Mouse (Mus musculus): ENCODE data around the gene Smim27. TPM values are rescaled to one million over a fixed set of nuclear protein-coding genes. Genes with fewer than 3 reads are reported as not detected.
A peak's percentile ranks its signal among the peaks of the same experiment; 100 is the strongest.

The Smim27 gene
- polyA plus RNA-seq, 2 experiments: 10.5 to 42.7 TPM

DNA sequence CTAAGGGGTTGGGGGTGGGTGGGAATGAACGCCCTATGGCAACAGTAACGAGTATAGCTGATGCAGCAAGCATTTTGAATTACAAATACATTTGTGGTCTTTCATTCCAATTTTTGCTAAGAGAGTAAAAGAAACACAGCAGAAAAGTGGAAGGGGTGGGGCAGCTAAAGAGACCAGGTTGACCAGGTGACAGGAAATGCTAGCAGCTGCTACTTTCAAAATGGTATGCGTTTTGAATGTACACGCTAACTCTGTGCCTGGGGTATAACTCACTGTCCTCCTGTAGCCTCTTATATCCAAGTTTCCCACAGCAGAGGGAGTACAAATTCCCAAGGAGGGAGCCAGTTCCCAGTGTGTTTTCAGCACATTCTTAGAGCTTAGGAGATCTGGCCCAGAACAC is 32.5 kb upstream of the Smim27 start:
- ATAC-seq (ENCODE audit: low FRiP score, low read depth) (no peak), DNase-seq (ENCODE audit: low spot score) (no peak)
- Histone ChIP-seq H3K9me3 (ENCODE audit: control insufficient read depth, low read length) (no peaks in the 10 kb centered on the region), H3K9ac (ENCODE audit: low read depth, low read length, severe bottlenecking) (no peak overlapping the region), H3K4me2 (replicated peaks; ENCODE audit: low read depth, low read length, severe bottlenecking) (no peak overlapping the region), H3K4me1 (ENCODE audit: control insufficient read depth, insufficient read depth, low read length) (no peaks in the 10 kb centered on the region; the same call in 1 of the 2 replicates), H3K27ac (replicated peaks; ENCODE audit: low read depth, low read length) (no peak overlapping the region), H3K4me3 (replicated peaks; ENCODE audit: low read length) (no peak overlapping the region), H3K36me3 (ENCODE audit: control insufficient read depth, insufficient read depth, low read length) (no peaks in the 10 kb centered on the region; the same call in 1 of the 2 replicates), H3K27me3 (ENCODE audit: control insufficient read depth, insufficient read depth, low read length) (no peaks in the 10 kb centered on the region)
- 79% methylated on average over 4 of the region's 4 CpGs for WGBS
- no peak for TF ChIP-seq POLR2A (IDR thresholded peaks at IDR 0.05; ENCODE audit: borderline replicate concordance, extremely low read depth, insufficient read depth, insufficient read length)

DNA sequence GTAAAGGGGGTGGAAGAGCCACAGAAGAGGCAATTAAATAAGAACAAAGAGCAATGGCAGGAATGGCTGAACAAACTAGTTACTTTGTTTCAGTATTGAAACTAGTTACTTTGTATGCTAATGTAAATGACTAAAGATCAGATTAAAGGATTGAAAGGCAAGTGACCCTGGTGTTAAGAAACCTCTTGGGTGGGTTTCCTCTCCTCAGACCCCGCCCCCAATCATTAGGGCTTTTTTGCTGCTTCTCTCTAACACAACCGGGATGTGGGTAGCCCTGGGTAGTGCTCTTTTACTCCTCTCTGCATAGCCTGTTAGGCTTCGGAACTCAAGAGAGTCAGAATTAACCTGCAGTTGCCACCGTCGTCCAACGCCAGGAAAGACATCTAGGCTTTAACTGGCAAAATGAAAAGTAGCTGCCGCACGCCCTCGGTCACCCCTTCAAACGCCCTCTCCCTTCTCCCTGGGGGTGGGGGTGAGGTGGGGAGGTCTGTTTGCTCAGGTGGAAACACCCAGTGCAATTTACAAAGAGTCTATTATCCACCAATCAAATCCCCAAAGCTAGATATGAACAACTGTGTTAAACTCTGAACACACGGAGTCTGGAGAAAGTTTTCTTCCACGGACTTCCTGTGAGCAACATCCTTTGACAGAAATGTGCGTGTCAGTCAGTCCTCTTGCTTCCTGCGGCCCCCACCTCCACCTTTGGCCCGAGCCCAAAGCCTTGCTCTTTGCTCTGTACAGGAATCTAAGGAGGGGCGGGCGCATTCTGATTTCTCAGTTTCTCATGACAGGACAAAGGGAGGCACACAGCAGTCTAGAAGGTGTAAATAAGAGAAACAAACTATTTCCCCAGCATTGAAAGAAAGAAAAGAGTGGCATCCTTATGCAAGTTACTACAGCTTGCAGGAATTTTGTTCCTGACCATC is 30.6 kb upstream of the Smim27 start:
- TF ChIP-seq POLR2A (IDR thresholded peaks at IDR 0.05; ENCODE audit: borderline replicate concordance, extremely low read depth, insufficient read depth, insufficient read length): no peak
- Histone ChIP-seq H3K9ac (ENCODE audit: low read depth, low read length, severe bottlenecking) (peak overlapping the region; percentile 58), H3K4me1 (ENCODE audit: control insufficient read depth, insufficient read depth, low read length) (no peaks in the 10 kb centered on the region; the same call in 1 of the 2 replicates), H3K9me3 (ENCODE audit: control insufficient read depth, low read length) (no peaks in the 10 kb centered on the region), H3K27me3 (ENCODE audit: control insufficient read depth, insufficient read depth, low read length) (no peaks in the 10 kb centered on the region), H3K4me3 (replicated peaks; ENCODE audit: low read length) (peak overlapping the region; percentile 53), H3K36me3 (ENCODE audit: control insufficient read depth, insufficient read depth, low read length) (no peaks in the 10 kb centered on the region; the same call in 1 of the 2 replicates), H3K4me2 (replicated peaks; ENCODE audit: low read depth, low read length, severe bottlenecking) (peak overlapping the region; percentile 79), H3K27ac (replicated peaks; ENCODE audit: low read depth, low read length) (no peak overlapping the region; the same call in 1 of the 2 replicates)
- ATAC-seq (ENCODE audit: low FRiP score, low read depth): peak; percentile 63; the same call in 1 of the 2 replicates
- under 1% methylated on average over 17 of the region's 17 CpGs for WGBS
- DNase-seq (ENCODE audit: low spot score): peak; percentile 49

DNA sequence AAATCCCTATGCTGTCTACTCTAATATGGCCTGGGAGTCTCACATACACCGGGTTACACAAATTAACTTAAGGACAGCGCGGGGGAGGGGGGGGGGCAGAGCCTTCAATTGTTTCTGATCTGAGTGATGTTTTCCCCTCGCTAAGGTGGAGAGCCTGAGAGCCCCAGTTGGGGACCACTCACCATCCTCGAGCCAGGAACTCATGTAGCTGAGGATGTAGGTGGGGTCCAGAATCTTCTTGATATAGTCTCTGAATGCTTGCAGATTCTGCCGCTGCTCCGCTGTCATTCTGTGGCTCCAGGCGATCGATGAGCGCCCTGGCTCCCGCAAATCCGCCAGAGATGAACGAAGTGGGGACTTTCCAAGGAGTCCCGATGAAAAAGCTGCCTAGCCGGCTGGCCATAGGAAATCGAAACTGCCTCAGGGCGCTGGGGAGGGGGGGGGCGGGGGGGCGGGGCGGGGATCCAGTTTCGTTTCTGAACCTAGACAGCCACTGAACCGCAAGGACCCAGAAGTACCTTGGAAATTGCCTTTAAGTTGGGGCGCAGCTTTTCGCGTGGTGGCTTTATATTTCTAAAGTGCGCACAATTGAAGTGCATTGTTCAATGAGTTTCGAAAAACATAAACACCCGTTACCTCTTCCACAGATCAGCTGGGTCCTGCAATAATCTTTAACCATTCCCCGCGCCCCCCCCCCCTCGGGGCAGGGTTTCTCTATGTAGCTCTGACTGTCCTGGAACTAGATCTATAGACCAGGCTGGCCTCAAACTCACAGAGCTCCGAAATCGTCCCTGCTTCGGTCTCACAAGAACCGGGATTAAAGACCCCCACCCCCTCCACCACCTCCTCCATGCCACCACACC is 29.7 kb upstream of the Smim27 start, which contains the start of gene Ddx58:
TSS of gene Ddx58 (minus strand) at position 420 of the 863 bp plus-strand sequence.
- Histone ChIP-seq H3K27me3 (ENCODE audit: control insufficient read depth, insufficient read depth, low read length) (no peaks in the 10 kb centered on the region), H3K4me2 (replicated peaks; ENCODE audit: low read depth, low read length, severe bottlenecking) (peak within 1 kb of the TSS; percentile 79), H3K36me3 (ENCODE audit: control insufficient read depth, insufficient read depth, low read length) (no peaks in the 10 kb centered on the region), H3K4me3 (replicated peaks; ENCODE audit: low read length) (peak within 1 kb of the TSS; percentile 53), H3K9me3 (ENCODE audit: control insufficient read depth, low read length) (no peaks in the 10 kb centered on the region), H3K4me1 (ENCODE audit: control insufficient read depth, insufficient read depth, low read length) (no peaks in the 10 kb centered on the region; the same call in 1 of the 2 replicates), H3K27ac (replicated peaks; ENCODE audit: low read depth, low read length) (no peak within 1 kb of the TSS; the same call in 1 of the 2 replicates), H3K9ac (ENCODE audit: low read depth, low read length, severe bottlenecking) (peak within 1 kb of the TSS; percentile 58)
- no peak for DNase-seq (ENCODE audit: low spot score)
- no peak for TF ChIP-seq POLR2A (IDR thresholded peaks at IDR 0.05; ENCODE audit: borderline replicate concordance, extremely low read depth, insufficient read depth, insufficient read length)
- ATAC-seq (ENCODE audit: low FRiP score, low read depth): peak; percentile 74; the same call in 1 of the 2 replicates
- 5% methylated on average over 34 of the region's 35 CpGs for WGBS

DNA sequence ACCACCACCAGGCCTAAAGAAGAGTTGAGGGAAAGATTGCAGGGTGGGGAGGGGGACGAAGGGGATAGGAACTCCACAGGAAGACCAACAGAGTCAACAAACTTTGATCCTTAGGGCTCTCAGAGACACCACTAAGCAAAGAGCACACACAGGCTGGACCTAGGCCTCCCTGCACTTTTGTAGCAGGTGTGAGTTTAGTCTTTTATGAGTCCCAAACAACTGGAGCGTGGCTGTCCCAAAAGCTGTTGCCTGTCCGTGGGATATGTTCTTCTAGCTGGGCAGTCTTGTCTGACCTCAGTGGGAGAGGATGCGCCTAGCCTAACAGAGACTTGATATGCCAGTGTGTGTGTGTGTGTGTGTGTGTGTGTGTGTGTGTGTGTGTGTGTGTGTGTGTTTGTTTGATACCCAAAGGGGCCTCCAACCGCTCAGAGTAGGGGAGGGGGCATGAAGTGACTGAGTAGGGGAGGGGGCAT is 29.1 kb upstream of the Smim27 start:
- peak overlapping the region; percentile 53 for H3K4me3 ChIP-seq (replicated peaks; ENCODE audit: low read length)
- H3K9me3 ChIP-seq (ENCODE audit: control insufficient read depth, low read length): no peaks in the 10 kb centered on the region
- DNase-seq (ENCODE audit: low spot score) (no peak), ATAC-seq (ENCODE audit: low FRiP score, low read depth) (no peak)
- H3K27me3 ChIP-seq (ENCODE audit: control insufficient read depth, insufficient read depth, low read length): no peaks in the 10 kb centered on the region
- no peaks in the 10 kb centered on the region; the same call in 1 of the 2 replicates for H3K4me1 ChIP-seq (ENCODE audit: control insufficient read depth, insufficient read depth, low read length)
- H3K9ac ChIP-seq (ENCODE audit: low read depth, low read length, severe bottlenecking): peak overlapping the region; percentile 58
- H3K27ac ChIP-seq (replicated peaks; ENCODE audit: low read depth, low read length): no peak overlapping the region
- TF ChIP-seq POLR2A (IDR thresholded peaks at IDR 0.05; ENCODE audit: borderline replicate concordance, extremely low read depth, insufficient read depth, insufficient read length): no peak
- 41% methylated on average over 5 of the region's 5 CpGs for WGBS
- peak overlapping the region; percentile 79 for H3K4me2 ChIP-seq (replicated peaks; ENCODE audit: low read depth, low read length, severe bottlenecking)
- no peaks in the 10 kb centered on the region for H3K36me3 ChIP-seq (ENCODE audit: control insufficient read depth, insufficient read depth, low read length)

DNA sequence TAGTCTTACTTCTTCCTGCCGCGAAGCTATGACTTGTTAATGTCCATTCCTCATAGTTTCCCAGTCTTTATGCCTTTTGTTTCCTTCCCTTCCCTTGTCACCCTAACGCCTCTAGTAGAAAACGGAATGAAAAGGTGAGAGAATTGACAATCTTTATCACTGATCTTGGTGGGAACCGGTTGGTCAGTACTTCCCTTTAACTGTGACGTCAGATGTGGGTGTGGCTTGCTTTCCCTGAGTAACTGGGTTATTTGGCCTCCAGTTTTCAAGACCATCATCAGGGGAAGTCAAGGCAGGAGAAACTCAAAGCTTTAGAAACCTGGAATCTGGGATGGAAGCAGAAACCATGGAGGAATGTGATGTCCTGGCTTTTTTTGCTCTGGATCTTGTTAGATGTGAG is 27.5 kb upstream of the Smim27 start:
- DNase-seq (ENCODE audit: low spot score) (no peak), ATAC-seq (ENCODE audit: low FRiP score, low read depth) (no peak)
- Histone ChIP-seq H3K36me3 (ENCODE audit: control insufficient read depth, insufficient read depth, low read length) (no peaks in the 10 kb centered on the region), H3K4me1 (ENCODE audit: control insufficient read depth, insufficient read depth, low read length) (no peaks in the 10 kb centered on the region; the same call in 1 of the 2 replicates), H3K27me3 (ENCODE audit: control insufficient read depth, insufficient read depth, low read length) (no peaks in the 10 kb centered on the region), H3K4me3 (replicated peaks; ENCODE audit: low read length) (no peak overlapping the region), H3K27ac (replicated peaks; ENCODE audit: low read depth, low read length) (no peak overlapping the region), H3K9ac (ENCODE audit: low read depth, low read length, severe bottlenecking) (no peak overlapping the region), H3K4me2 (replicated peaks; ENCODE audit: low read depth, low read length, severe bottlenecking) (no peak overlapping the region), H3K9me3 (ENCODE audit: control insufficient read depth, low read length) (no peaks in the 10 kb centered on the region)
- WGBS: 54% methylated on average over 6 of the region's 6 CpGs
- no peak for TF ChIP-seq POLR2A (IDR thresholded peaks at IDR 0.05; ENCODE audit: borderline replicate concordance, extremely low read depth, insufficient read depth, insufficient read length)

All from limb, embryonic 14.5 days (tissue).